Mouse (Mus musculus) erythroid progenitor cell, adult 5-6 weeks (primary cell): Measurements from ENCODE around the gene 4930568D16Rik. TPM values are rescaled to one million over a fixed set of nuclear protein-coding genes. Genes with fewer than 3 reads are reported as not detected.

Experiments used
- ATAC-seq: replicated peaks from 2 replicates; pipeline ENCODE4 v1.8.0; 2016; ENCODE audit warnings: moderate number of reproducible peaks, mild to moderate bottlenecking, moderate TSS enrichment, inconsistent platforms; ENCODE audit not compliant: poor library complexity, low FRiP score, severe bottlenecking
- total RNA-seq, 2 experiments: library from RNA; stranded (forward) in 1 of 2; stranded (reverse) in 1 of 2; fragments of 150-400 nt in 1 of 2; fragments of 186-747, 209-891 nt in 1 of 2; gene quantifications; 2 replicates each; pipeline versions ENCODE4 v1.2.3 to v1.2.4; 2015 to 2017; ENCODE audit warnings: low replicate concordance in 2 of 2

4930568D16Rik gene
- total RNA-seq, 2 experiments from 2014 or later, result not detected

GRCm38 (mm10) chr2:35314300-35314699 lies 53.2 kb downstream of the 4930568D16Rik start:
- ATAC-seq, result no peak

GRCm38 (mm10) chr2:35309906-35310493 lies 57.5 kb downstream of the 4930568D16Rik start:
- no peak for ATAC-seq

- no peak for ATAC-seq
Observed at GRCm38 (mm10) chr2:35308166-35308565, 59.4 kb downstream of the 4930568D16Rik start.

Other genes starting within 250 kb of the 4930568D16Rik start
- 67.8 and 79.2 TPM in 2 replicates for gene Rab14, start 166.6 kb downstream of the 4930568D16Rik start, total RNA-seq (2015; ENCODE audit: low replicate concordance)
- gene Rab14, start 166.6 kb downstream of the 4930568D16Rik start, total RNA-seq (2017; ENCODE audit: low replicate concordance), result 71.3 and 117 TPM in 2 replicates
- 5.9 and 10.1 TPM in 2 replicates for gene Gsn, start 111.3 kb downstream of the 4930568D16Rik start, total RNA-seq (2015; ENCODE audit: low replicate concordance)
- 6.7 and 15.5 TPM in 2 replicates for gene Gsn, start 111.3 kb downstream of the 4930568D16Rik start, total RNA-seq (2017; ENCODE audit: low replicate concordance)
- gene Stom, start 30.8 kb downstream of the 4930568D16Rik start, total RNA-seq (2015; ENCODE audit: low replicate concordance), result 563 and 590 TPM in 2 replicates
- 638 and 692 TPM in 2 replicates for gene Stom, start 30.8 kb downstream of the 4930568D16Rik start, total RNA-seq (2017; ENCODE audit: low replicate concordance)
- gene 4930402F06Rik, start 29.4 kb upstream of the 4930568D16Rik start, total RNA-seq (2015; ENCODE audit: low replicate concordance), result not detected in 2 replicates
- gene 4930402F06Rik, start 29.4 kb upstream of the 4930568D16Rik start, total RNA-seq (2017; ENCODE audit: low replicate concordance), result not detected in 2 replicates
- 12.2 and 14.4 TPM in 2 replicates for gene Ggta1, start 95.5 kb upstream of the 4930568D16Rik start, total RNA-seq (2015; ENCODE audit: low replicate concordance)
- gene Ggta1, start 95.5 kb upstream of the 4930568D16Rik start, total RNA-seq (2017; ENCODE audit: low replicate concordance), result 6.2 and 6.8 TPM in 2 replicates
- not detected in 2 replicates for gene Dab2ip, start 190.5 kb upstream of the 4930568D16Rik start, total RNA-seq (2015; ENCODE audit: low replicate concordance)
- gene Dab2ip, start 190.5 kb upstream of the 4930568D16Rik start, total RNA-seq (2017; ENCODE audit: low replicate concordance), result 0.15 and 1.2 TPM in 2 replicates